Mouse (Mus musculus) midbrain, postnatal 0 days (tissue): ENCODE measurements around the gene B130006D01Rik. TPM values are rescaled to one million over a fixed set of nuclear protein-coding genes. Genes with fewer than 3 reads are reported as not detected.

Experiments
- ATAC-seq: fragments of 200-750 bp; cut with Nextera tagmentation; 2 replicates; pipeline ENCODE4 v1.8.0; 2017; ENCODE audit warnings: moderate number of reproducible peaks, mild to moderate bottlenecking, moderate TSS enrichment, moderate library complexity; ENCODE audit not compliant: low FRiP score
- DNase-seq: peaks from one replicate; pipeline ENCODE4 v3.0.0-alpha.2; 2015; ENCODE audit warnings: low spot score
- H3K27ac ChIP-seq: fragments of 300-500 bp; sonication (generic); 2 replicates; pipeline ENCODE4 v1.5.1; 2014; ENCODE audit warnings: low read depth, mild to moderate bottlenecking, low read length, mixed read lengths
- H3K27me3 ChIP-seq: fragments of 300-500 bp; sonication (generic); 2 replicates; pipeline ENCODE4 v1.6.1; 2014; ENCODE audit warnings: low read length, control low read depth, mixed read lengths; ENCODE audit not compliant: insufficient read depth
- H3K36me3 ChIP-seq: fragments of 300-500 bp; sonication (generic); 2 replicates; pipeline ENCODE4 v1.6.1; 2014; ENCODE audit warnings: low read length, control low read depth, mixed read lengths; ENCODE audit not compliant: insufficient read depth
- H3K4me1 ChIP-seq: fragments of 300-500 bp; sonication (generic); 2 replicates; pipeline ENCODE4 v1.6.1; 2014; ENCODE audit warnings: mild to moderate bottlenecking, control low read depth, antibody characterized with exemption, low read length, mixed read lengths; ENCODE audit not compliant: insufficient read depth
- H3K4me2 ChIP-seq: fragments of 300-500 bp; sonication (generic); 2 replicates; pipeline ENCODE4 v1.6.1; 2014; ENCODE audit warnings: low read depth, mild to moderate bottlenecking, low read length, mixed read lengths; ENCODE audit not compliant: poor library complexity, severe bottlenecking
- H3K4me3 ChIP-seq: fragments of 300-500 bp; sonication (generic); 2 replicates; pipeline ENCODE4 v1.5.1; 2014; ENCODE audit warnings: low read depth, mild to moderate bottlenecking, low read length, moderate library complexity
- H3K9ac ChIP-seq: fragments of 300-500 bp; sonication (generic); replicated peaks from 2 replicates; pipeline ENCODE4 v1.6.1; 2014; ENCODE audit warnings: mild to moderate bottlenecking, low read length, moderate library complexity, mixed read lengths; ENCODE audit not compliant: poor library complexity, severe bottlenecking
- H3K9me3 ChIP-seq: fragments of 300-500 bp; sonication (generic); 2 replicates; pipeline ENCODE4 v1.6.1; 2016; ENCODE audit warnings: low read length, control low read depth
- CTCF ChIP-seq: IDR thresholded peaks from 2 replicates; pipeline ENCODE4 v1.5.1; 2016; ENCODE audit warnings: antibody characterized with exemption, mild to moderate bottlenecking
- WGBS: fragments of 180-500 bp; shearing (Covaris S2); extraction: QIAGEN DNeasy Blood & Tissue Kit; methylation state at CpG from one replicate; pipeline ENCODE4 v1.1.7; 2014; 5-methylcytosine and 5-hydroxymethylcytosine counted together
- polyA plus RNA-seq: library from polyadenylated mRNA; unstranded; fragments of >200 nt; fragmentation: Nextera tagmentation; extraction: Ambion mirVana; gene quantifications from 2 replicates; pipeline ENCODE4 v1.2.1, GENCODE M21; 2015
- total RNA-seq: library from RNA; depleted of rRNA; stranded (reverse); fragments of >200 nt; gene quantifications from 2 replicates; pipeline ENCODE4 v1.2.3, GENCODE M21; 2014

The B130006D01Rik gene
- total and polyA plus RNA-seq, 2 experiments from 2014 or later, result 0.51 to 0.66 TPM

- H3K27me3 ChIP-seq, result no peaks in the 10 kb centered on the region
- 28% methylated on average over 12 of the region's 12 CpGs for WGBS
- peak overlapping the region; percentile 84 for H3K4me2 ChIP-seq
- H3K9me3 ChIP-seq, result no peaks in the 10 kb centered on the region
- H3K4me3 ChIP-seq, result peak overlapping the region; percentile 63
- TF ChIP-seq CTCF, result no peak
- peak overlapping the region; percentile 97; the same call in 1 of the 2 replicates for H3K9ac ChIP-seq
- peak; percentile 8 for DNase-seq
- H3K27ac ChIP-seq, result peak overlapping the region; percentile 97
- no peaks in the 10 kb centered on the region for H3K36me3 ChIP-seq
- peak; percentile 1; the same call in 1 of the 2 replicates for ATAC-seq
- peaks cover 9% of the 10 kb centered on the region for H3K4me1 ChIP-seq
Measured at GRCm38 (mm10) chr11:95712085-95712562, 11.3 kb upstream of the B130006D01Rik start.

- H3K36me3 ChIP-seq, result no peaks in the 10 kb centered on the region
- WGBS, result 1% methylated on average over 32 of the region's 103 CpGs
- H3K27ac ChIP-seq, result peak within 1 kb of the TSS; percentile 97
- no peaks in the 10 kb centered on the region for H3K9me3 ChIP-seq
- H3K4me1 ChIP-seq, result peaks cover 9% of the 10 kb centered on the region
- TF ChIP-seq CTCF, result no peak
- peak within 1 kb of the TSS; percentile 84 for H3K4me2 ChIP-seq
- ATAC-seq, result peak; percentile 90
- peak within 1 kb of the TSS; percentile 97 for H3K9ac ChIP-seq
- peak within 1 kb of the TSS; percentile 63 for H3K4me3 ChIP-seq
- DNase-seq, result peak; percentile 92
- no peaks in the 10 kb centered on the region for H3K27me3 ChIP-seq
Measured at GRCm38 (mm10) chr11:95712563-95713224, 10.7 kb upstream of the B130006D01Rik start, which contains the start of gene Zfp652. Gene Zfp652 (plus strand): TSS chr11:95712673.

- Histone ChIP-seq H3K9ac (peak overlapping the region; percentile 97), H3K4me3 (peak overlapping the region; percentile 63), H3K36me3 (no peaks in the 10 kb centered on the region), H3K4me2 (peak overlapping the region; percentile 84), H3K27ac (peak overlapping the region; percentile 97), H3K4me1 (peaks cover 9% of the 10 kb centered on the region), H3K9me3 (no peaks in the 10 kb centered on the region), H3K27me3 (no peaks in the 10 kb centered on the region)
- no peak for TF ChIP-seq CTCF
- ATAC-seq (peak; percentile 62), DNase-seq (peak; percentile 36)
- 0% methylated on average over 26 of the region's 49 CpGs for WGBS
Measured at GRCm38 (mm10) chr11:95713225-95713810, 10.1 kb upstream of the B130006D01Rik start.

GRCm38 (mm10) chr11:95713811-95714241, 9.6 kb upstream of the B130006D01Rik start:
- no peak for TF ChIP-seq CTCF
- Histone ChIP-seq H3K4me2 (peak overlapping the region; percentile 84), H3K27ac (peak overlapping the region; percentile 97; the same call in 1 of the 2 replicates), H3K9ac (peak overlapping the region; percentile 97), H3K27me3 (no peaks in the 10 kb centered on the region), H3K9me3 (no peaks in the 10 kb centered on the region), H3K4me3 (peak overlapping the region; percentile 63), H3K36me3 (no peaks in the 10 kb centered on the region), H3K4me1 (peaks cover 9% of the 10 kb centered on the region)
- DNase-seq (peak; percentile 19), ATAC-seq (peak; percentile 10; the same call in 1 of the 2 replicates)
- WGBS, result under 1% methylated on average over 13 of the region's 13 CpGs

GRCm38 (mm10) chr11:95714411-95714810, 9.0 kb upstream of the B130006D01Rik start:
- WGBS, result 29% methylated on average over 7 of the region's 7 CpGs
- Histone ChIP-seq H3K27ac (no peak overlapping the region), H3K9me3 (no peaks in the 10 kb centered on the region), H3K4me2 (peak overlapping the region; percentile 84), H3K4me1 (peaks cover 9% of the 10 kb centered on the region), H3K36me3 (no peaks in the 10 kb centered on the region), H3K27me3 (no peaks in the 10 kb centered on the region), H3K4me3 (peak overlapping the region; percentile 63), H3K9ac (peak overlapping the region; percentile 97)
- no peak for TF ChIP-seq CTCF
- ATAC-seq (no peak), DNase-seq (no peak)

GRCm38 (mm10) chr11:95716136-95716535, 7.3 kb upstream of the B130006D01Rik start:
- Histone ChIP-seq H3K9me3 (no peaks in the 10 kb centered on the region), H3K4me2 (peak overlapping the region; percentile 84; the same call in 1 of the 2 replicates), H3K9ac (no peak overlapping the region), H3K4me1 (peaks cover 9% of the 10 kb centered on the region), H3K27me3 (no peaks in the 10 kb centered on the region), H3K4me3 (no peak overlapping the region), H3K36me3 (no peaks in the 10 kb centered on the region), H3K27ac (no peak overlapping the region)
- 66% methylated on average over 8 of the region's 8 CpGs for WGBS
- ATAC-seq (no peak), DNase-seq (no peak)
- TF ChIP-seq CTCF, result no peak
